Mouse (Mus musculus) liver, adult 2 months (tissue): Measurements from ENCODE around the gene Trio.

Experiments
- CTCF ChIP-seq: fragments of 200-500 bp; IDR thresholded peaks from 2 replicates; pipeline ENCODE4 v1.5.1; 2011; ENCODE audit warnings: low read depth, low read length, control low read depth
- POLR2A ChIP-seq: fragments of 200-500 bp; IDR thresholded peaks from 2 replicates; pipeline ENCODE4 v1.6.1; 2011; ENCODE audit warnings: low read length, control low read depth; ENCODE audit not compliant: insufficient read depth; ENCODE audit errors: extremely low read depth

GRCm38 (mm10) chr15:27726228-27726627 lies 299.4 kb downstream of the Trio start:
- no peak for TF ChIP-seq CTCF
- no peak for TF ChIP-seq POLR2A
